Mouse (Mus musculus): ENCODE data around the gene Dpm1. TPM values are rescaled to one million over a fixed set of nuclear protein-coding genes. Genes with fewer than 3 reads are reported as not detected.
A peak's percentile ranks its signal among the peaks of the same experiment; 100 is the strongest.

The Dpm1 gene
- total RNA-seq, 2 experiments from 2014 or later: 68.5 to 75.8 TPM

GRCm38 (mm10) chr2:168250270-168250669 is 19.9 kb upstream of the Dpm1 start:
- TF ChIP-seq CTCF (IDR thresholded peaks at IDR 0.05): peak; percentile 94
- H3K27ac ChIP-seq: no peak overlapping the region
- peak; percentile 85 to 89 for DNase-seq (ENCODE audit: extremely low spot score in 1 of 2, low spot score in 2 of 2)
- intact Hi-C loops (cut with DNase I): loop anchor here (1.0 kb wide), 2 partner anchors 195 to 378 kb away; no protein-coding TSS in a partner anchor
- no peak overlapping the region for H3K4me3 ChIP-seq

- intact Hi-C loops (cut with DNase I): no loop called here
- no peak for DNase-seq (ENCODE audit: extremely low spot score in 1 of 2, low spot score in 2 of 2)
These were observed 18.5 kb upstream of the Dpm1 start for GRCm38 (mm10) chr2:168248856-168249245.

GRCm38 (mm10) chr2:168248167-168248855 is 17.9 kb upstream of the Dpm1 start:
- intact Hi-C loops (cut with DNase I): no loop called here
- TF ChIP-seq CTCF (IDR thresholded peaks at IDR 0.05): no peak
- Histone ChIP-seq H3K27ac (no peak overlapping the region), H3K4me3 (no peak overlapping the region)
- no peak for DNase-seq (ENCODE audit: extremely low spot score in 1 of 2, low spot score in 2 of 2)

More at GRCm38 (mm10) chr2:168248856-168249245, 18.5 kb upstream of the Dpm1 start:
- peak; percentile 41 for TF ChIP-seq CTCF (IDR thresholded peaks at IDR 0.05)
- Histone ChIP-seq H3K27ac (no peak overlapping the region), H3K4me3 (no peak overlapping the region)

GRCm38 (mm10) chr2:168245571-168245970 is 15.2 kb upstream of the Dpm1 start:
- no peak for DNase-seq (ENCODE audit: extremely low spot score in 1 of 2, low spot score in 2 of 2)
- Histone ChIP-seq H3K4me3 (no peak overlapping the region), H3K27ac (no peak overlapping the region)
- TF ChIP-seq CTCF (IDR thresholded peaks at IDR 0.05): no peak
- intact Hi-C loops (cut with DNase I): no loop called here

GRCm38 (mm10) chr2:168243278-168243677 is 12.9 kb upstream of the Dpm1 start:
- no peak for DNase-seq (ENCODE audit: extremely low spot score in 1 of 2, low spot score in 2 of 2)
- H3K4me3 ChIP-seq: no peak overlapping the region
- TF ChIP-seq CTCF (IDR thresholded peaks at IDR 0.05): no peak
- intact Hi-C loops (cut with DNase I): no loop called here
- H3K27ac ChIP-seq: no peak overlapping the region

- no peak for TF ChIP-seq CTCF (IDR thresholded peaks at IDR 0.05)
- Histone ChIP-seq H3K27ac (no peak overlapping the region), H3K4me3 (no peak overlapping the region)
- DNase-seq (ENCODE audit: extremely low spot score in 1 of 2, low spot score in 2 of 2): no peak
- intact Hi-C loops (cut with DNase I): no loop called here
These were observed 12.4 kb upstream of the Dpm1 start for GRCm38 (mm10) chr2:168242841-168243240.

- Histone ChIP-seq H3K4me3 (no peak overlapping the region), H3K27ac (no peak overlapping the region)
- intact Hi-C loops (cut with DNase I): no loop called here
- no peak for TF ChIP-seq CTCF (IDR thresholded peaks at IDR 0.05)
- DNase-seq (ENCODE audit: extremely low spot score in 1 of 2, low spot score in 2 of 2): no peak
These were observed 7.9 kb upstream of the Dpm1 start for GRCm38 (mm10) chr2:168238335-168238734.

GRCm38 (mm10) chr2:168233286-168233685 is 2.9 kb upstream of the Dpm1 start:
- intact Hi-C loops (cut with DNase I): no loop called here
- DNase-seq (ENCODE audit: extremely low spot score in 1 of 2, low spot score in 2 of 2): no peak
- Histone ChIP-seq H3K27ac (no peak overlapping the region), H3K4me3 (no peak overlapping the region)
- no peak for TF ChIP-seq CTCF (IDR thresholded peaks at IDR 0.05)

GRCm38 (mm10) chr2:168231471-168231829 is 1.1 kb upstream of the Dpm1 start:
- intact Hi-C loops (cut with DNase I): loop anchor here (2.0 kb wide), 1 partner anchor 25 kb away; the partner anchor contains the start of gene Adnp
- DNase-seq (ENCODE audit: extremely low spot score in 1 of 2, low spot score in 2 of 2): no peak
- Histone ChIP-seq H3K4me3 (peak overlapping the region; percentile 94), H3K27ac (no peak overlapping the region; the same call in 1 of the 2 replicates)
- TF ChIP-seq CTCF (IDR thresholded peaks at IDR 0.05): no peak

GRCm38 (mm10) chr2:168230773-168231470 is 531 bp upstream of the Dpm1 start:
- peak; percentile 40 to 49 for DNase-seq (ENCODE audit: extremely low spot score in 1 of 2, low spot score in 2 of 2)
- Histone ChIP-seq H3K4me3 (peak overlapping the region; percentile 94), H3K27ac (peak overlapping the region; percentile 99)
- TF ChIP-seq CTCF (IDR thresholded peaks at IDR 0.05): no peak
- intact Hi-C loops (cut with DNase I): loop anchor here (2.0 kb wide), 1 partner anchor 24 kb away; the partner anchor contains the start of gene Adnp

GRCm38 (mm10) chr2:168229116-168230025 is 1.0 kb downstream of the Dpm1 start:
- TF ChIP-seq CTCF (IDR thresholded peaks at IDR 0.05): no peak
- peak; percentile 41 to 53 for DNase-seq (ENCODE audit: extremely low spot score in 1 of 2, low spot score in 2 of 2)
- intact Hi-C loops (cut with DNase I): loop anchor here (2.0 kb wide), 1 partner anchor 23 kb away; the partner anchor contains the start of gene Adnp
- H3K27ac ChIP-seq: peak overlapping the region; percentile 99
- H3K4me3 ChIP-seq: peak overlapping the region; percentile 94

Measured in left cerebral cortex, adult 2 months (tissue).